Mouse (Mus musculus) cerebral cortex, adult 2 months (tissue): Measurements from ENCODE around the gene Hes7.

Experiments
- WGBS: fragments of 180-500 bp; shearing (Covaris S2); methylation state at CpG from one replicate; pipeline ENCODE4 v1.1.7; 2018; 5-methylcytosine and 5-hydroxymethylcytosine counted together

The Hes7 gene

GRCm38 (mm10) chr11:69118765-69119164, 1.4 kb upstream of the Hes7 start:
- WGBS: 5% methylated on average over 15 of the region's 15 CpGs

- WGBS: 58% methylated on average over 14 of the region's 14 CpGs
These were observed 603 bp upstream of the Hes7 start for GRCm38 (mm10) chr11:69119446-69120155.

- 7% methylated on average over 32 of the region's 33 CpGs for WGBS
These were observed 967 bp downstream of the Hes7 start for GRCm38 (mm10) chr11:69121001-69121740.

- WGBS: under 1% methylated on average over 32 of the region's 32 CpGs
These were observed 1.6 kb downstream of the Hes7 start for GRCm38 (mm10) chr11:69121741-69122335.

GRCm38 (mm10) chr11:69122336-69122951, 2.2 kb downstream of the Hes7 start, which contains the start of gene 9130213A22Rik:
Gene 9130213A22Rik (minus strand): TSS chr11:69122589.
- under 1% methylated on average over 66 of the region's 66 CpGs for WGBS

GRCm38 (mm10) chr11:69123056-69123692, 3.0 kb downstream of the Hes7 start:
- under 1% methylated on average over 29 of the region's 29 CpGs for WGBS

- WGBS: under 1% methylated on average over 31 of the region's 31 CpGs
These were observed 3.7 kb downstream of the Hes7 start for GRCm38 (mm10) chr11:69123693-69124497.

- WGBS: 0% methylated on average over 3 of the region's 3 CpGs
These were observed 4.3 kb downstream of the Hes7 start for GRCm38 (mm10) chr11:69124498-69124847.

GRCm38 (mm10) chr11:69125041-69125851, 5.0 kb downstream of the Hes7 start:
- WGBS: under 1% methylated on average over 24 of the region's 24 CpGs

- 3% methylated on average over 3 of the region's 3 CpGs for WGBS
These were observed 5.5 kb downstream of the Hes7 start, which contains the start of gene Aloxe3 for GRCm38 (mm10) chr11:69125852-69125918. Gene Aloxe3 (plus strand): TSS chr11:69125896.

- WGBS: 22% methylated on average over 20 of the region's 20 CpGs
These were observed 5.9 kb downstream of the Hes7 start for GRCm38 (mm10) chr11:69125919-69126705.

GRCm38 (mm10) chr11:69126706-69127095, 6.5 kb downstream of the Hes7 start:
- 58% methylated on average over 2 of the region's 2 CpGs for WGBS

GRCm38 (mm10) chr11:69128426-69129122, 8.4 kb downstream of the Hes7 start:
- WGBS: 71% methylated on average over 8 of the region's 8 CpGs

- 41% methylated on average over 5 of the region's 5 CpGs for WGBS
These were observed 13.3 kb downstream of the Hes7 start for GRCm38 (mm10) chr11:69133566-69133922.

- WGBS: 3% methylated on average over 34 of the region's 34 CpGs
These were observed 13.9 kb downstream of the Hes7 start for GRCm38 (mm10) chr11:69133923-69134621.

GRCm38 (mm10) chr11:69134622-69134968, 14.4 kb downstream of the Hes7 start:
- WGBS: 47% methylated on average over 8 of the region's 8 CpGs

- 97% methylated on average over 6 of the region's 6 CpGs for WGBS
These were observed 15.2 kb downstream of the Hes7 start for GRCm38 (mm10) chr11:69135361-69135760.

GRCm38 (mm10) chr11:69147546-69147945, 27.3 kb downstream of the Hes7 start:
- 59% methylated on average over 7 of the region's 7 CpGs for WGBS

- WGBS: 85% methylated on average over 5 of the region's 5 CpGs
These were observed 28.3 kb downstream of the Hes7 start for GRCm38 (mm10) chr11:69148451-69148960.
